Mouse (Mus musculus) limb, embryonic 12.5 days (tissue): ENCODE measurements around the gene Tmpo. TPM values are rescaled to one million over a fixed set of nuclear protein-coding genes. Genes with fewer than 3 reads are reported as not detected.

Experiments
- ATAC-seq: fragments of 200-750 bp; cut with Nextera tagmentation; 2 replicates; pipeline ENCODE4 v1.8.0; 2017; ENCODE audit warnings: low read depth, moderate TSS enrichment; ENCODE audit not compliant: insufficient number of reproducible peaks, insufficient read depth, low FRiP score, low TSS enrichment
- H3K27ac ChIP-seq: fragments of 300-500 bp; sonication (generic); 2 replicates; pipeline ENCODE4 v1.5.1; 2016; ENCODE audit warnings: mild to moderate bottlenecking, moderate library complexity
- H3K27me3 ChIP-seq: fragments of 300-500 bp; sonication (generic); 2 replicates; pipeline ENCODE4 v1.6.1; 2016; ENCODE audit warnings: mild to moderate bottlenecking, moderate library complexity
- H3K36me3 ChIP-seq: fragments of 300-500 bp; sonication (generic); 2 replicates; pipeline ENCODE4 v1.6.1; 2016; ENCODE audit warnings: mild to moderate bottlenecking, moderate library complexity
- H3K4me1 ChIP-seq: fragments of 300-500 bp; sonication (generic); replicated peaks from 2 replicates; pipeline ENCODE4 v1.6.1; 2016
- H3K4me2 ChIP-seq: fragments of 300-500 bp; sonication (generic); 2 replicates; pipeline ENCODE4 v1.6.1; 2016; ENCODE audit warnings: mild to moderate bottlenecking, moderate library complexity
- H3K4me3 ChIP-seq: fragments of 300-500 bp; sonication (generic); replicated peaks from 2 replicates; pipeline ENCODE4 v1.5.1; 2016; ENCODE audit warnings: mild to moderate bottlenecking
- H3K9ac ChIP-seq: fragments of 300-500 bp; sonication (generic); replicated peaks from 2 replicates; pipeline ENCODE4 v1.6.1; 2016; ENCODE audit warnings: mild to moderate bottlenecking, moderate library complexity
- H3K9me3 ChIP-seq: fragments of 300-500 bp; sonication (generic); 2 replicates; pipeline ENCODE4 v1.6.1; 2016; ENCODE audit warnings: mild to moderate bottlenecking, moderate library complexity
- WGBS: fragments of 180-500 bp; shearing (Covaris S2); methylation state at CpG from one replicate; pipeline ENCODE4 v1.1.7; 2016; 5-methylcytosine and 5-hydroxymethylcytosine counted together
- polyA plus RNA-seq: library from polyadenylated mRNA; unstranded; fragments of >200 nt; fragmentation: Nextera tagmentation; extraction: Ambion mirVana; gene quantifications from 2 replicates; pipeline ENCODE4 v1.2.1, GENCODE M21; 2016

Gene Tmpo
- polyA plus RNA-seq, 1 experiment from 2014 or later: 444 TPM

- H3K9ac ChIP-seq: peak overlapping the region; percentile 100
- H3K9me3 ChIP-seq: peaks cover 3% of the 10 kb centered on the region; the same call in 1 of the 2 replicates
- no peaks in the 10 kb centered on the region for H3K27me3 ChIP-seq
- H3K36me3 ChIP-seq: peaks cover 19% of the 10 kb centered on the region
- H3K4me1 ChIP-seq: peaks cover 27% of the 10 kb centered on the region
- H3K4me3 ChIP-seq: peak overlapping the region; percentile 96
- H3K27ac ChIP-seq: peak overlapping the region; percentile 100
- under 1% methylated on average over 49 of the region's 50 CpGs for WGBS
- ATAC-seq: peak; percentile 45; the same call in 1 of the 2 replicates
- H3K4me2 ChIP-seq: peak overlapping the region; percentile 66
These were observed 10.8 kb downstream of the Tmpo start for GRCm38 (mm10) chr10:91170143-91170941.

GRCm38 (mm10) chr10:91169414-91170065 lies 11.6 kb downstream of the Tmpo start:
- H3K4me2 ChIP-seq: peak overlapping the region; percentile 66
- H3K4me3 ChIP-seq: peak overlapping the region; percentile 96
- H3K9me3 ChIP-seq: peaks cover 3% of the 10 kb centered on the region; the same call in 1 of the 2 replicates
- no peak for ATAC-seq
- H3K9ac ChIP-seq: peak overlapping the region; percentile 100
- WGBS: 39% methylated on average over 17 of the region's 17 CpGs
- peaks cover 25% of the 10 kb centered on the region for H3K36me3 ChIP-seq
- no peaks in the 10 kb centered on the region for H3K27me3 ChIP-seq
- peaks cover 27% of the 10 kb centered on the region for H3K4me1 ChIP-seq
- H3K27ac ChIP-seq: peak overlapping the region; percentile 100; the same call in 1 of the 2 replicates

- WGBS: 84% methylated on average over 7 of the region's 7 CpGs
- no peak for ATAC-seq
- 0 out of 2 replicates have a peak overlapping the region, but pooled peaks have one; percentile 4 for H3K4me3 ChIP-seq
- no peaks in the 10 kb centered on the region for H3K27me3 ChIP-seq
- peaks cover 3% of the 10 kb centered on the region; the same call in 1 of the 2 replicates for H3K9me3 ChIP-seq
- no peak overlapping the region for H3K9ac ChIP-seq
- H3K27ac ChIP-seq: 0 out of 2 replicates have a peak overlapping the region, but pooled peaks have one; percentile 41
- peaks cover 27% of the 10 kb centered on the region for H3K4me1 ChIP-seq
- peak overlapping the region; percentile 66 for H3K4me2 ChIP-seq
- peaks cover 44% of the 10 kb centered on the region for H3K36me3 ChIP-seq
These were observed 13.8 kb downstream of the Tmpo start for GRCm38 (mm10) chr10:91167352-91167751.

GRCm38 (mm10) chr10:91166890-91167289 lies 14.2 kb downstream of the Tmpo start:
- Histone ChIP-seq H3K27ac (0 out of 2 replicates have a peak overlapping the region, but pooled peaks have one; percentile 41), H3K4me3 (0 out of 2 replicates have a peak overlapping the region, but pooled peaks have one; percentile 4), H3K9ac (no peak overlapping the region), H3K4me2 (peak overlapping the region; percentile 66), H3K4me1 (peaks cover 27% of the 10 kb centered on the region), H3K36me3 (peaks cover 48% of the 10 kb centered on the region), H3K9me3 (peaks cover 3% of the 10 kb centered on the region; the same call in 1 of the 2 replicates), H3K27me3 (no peaks in the 10 kb centered on the region)
- WGBS: 59% methylated on average over 5 of the region's 5 CpGs
- ATAC-seq: no peak

- no peaks in the 10 kb centered on the region for H3K27me3 ChIP-seq
- H3K9me3 ChIP-seq: peaks cover 3% of the 10 kb centered on the region; the same call in 1 of the 2 replicates
- H3K4me2 ChIP-seq: no peak overlapping the region
- peaks cover 27% of the 10 kb centered on the region for H3K4me1 ChIP-seq
- ATAC-seq: no peak
- no peak overlapping the region for H3K9ac ChIP-seq
- no peak overlapping the region for H3K27ac ChIP-seq
- no peak overlapping the region for H3K4me3 ChIP-seq
- peaks cover 59% of the 10 kb centered on the region for H3K36me3 ChIP-seq
These were observed 15.3 kb downstream of the Tmpo start for GRCm38 (mm10) chr10:91165850-91166249.

GRCm38 (mm10) chr10:91164491-91164890 lies 16.6 kb downstream of the Tmpo start:
- no peak overlapping the region for H3K4me3 ChIP-seq
- peaks cover 26% of the 10 kb centered on the region for H3K4me1 ChIP-seq
- H3K27ac ChIP-seq: no peak overlapping the region
- H3K36me3 ChIP-seq: peaks cover 67% of the 10 kb centered on the region
- no peak overlapping the region for H3K4me2 ChIP-seq
- 86% methylated on average over 3 of the region's 3 CpGs for WGBS
- H3K9me3 ChIP-seq: peaks cover 3% of the 10 kb centered on the region; the same call in 1 of the 2 replicates
- H3K9ac ChIP-seq: no peak overlapping the region
- no peaks in the 10 kb centered on the region for H3K27me3 ChIP-seq
- ATAC-seq: no peak

- Histone ChIP-seq H3K4me1 (peaks cover 8% of the 10 kb centered on the region), H3K27ac (no peak overlapping the region), H3K9ac (no peak overlapping the region), H3K36me3 (peaks cover 77% of the 10 kb centered on the region), H3K4me3 (no peak overlapping the region), H3K4me2 (no peak overlapping the region), H3K27me3 (no peaks in the 10 kb centered on the region), H3K9me3 (peaks cover 3% of the 10 kb centered on the region; the same call in 1 of the 2 replicates)
- ATAC-seq: no peak
- 92% methylated on average over 15 of the region's 15 CpGs for WGBS
These were observed 18.5 kb downstream of the Tmpo start for GRCm38 (mm10) chr10:91162511-91163163.

GRCm38 (mm10) chr10:91162077-91162476 lies 19.0 kb downstream of the Tmpo start:
- Histone ChIP-seq H3K36me3 (peaks cover 81% of the 10 kb centered on the region), H3K9ac (no peak overlapping the region), H3K4me1 (peaks cover 3% of the 10 kb centered on the region), H3K4me3 (no peak overlapping the region), H3K27ac (no peak overlapping the region), H3K27me3 (no peaks in the 10 kb centered on the region), H3K4me2 (no peak overlapping the region), H3K9me3 (peaks cover 2% of the 10 kb centered on the region; the same call in 1 of the 2 replicates)
- 93% methylated on average over 11 of the region's 11 CpGs for WGBS
- ATAC-seq: no peak

- Histone ChIP-seq H3K9me3 (no peaks in the 10 kb centered on the region), H3K4me2 (no peak overlapping the region), H3K4me3 (no peak overlapping the region), H3K27me3 (no peaks in the 10 kb centered on the region), H3K27ac (no peak overlapping the region), H3K36me3 (peaks cover 88% of the 10 kb centered on the region), H3K9ac (no peak overlapping the region), H3K4me1 (no peaks in the 10 kb centered on the region)
- WGBS: 96% methylated on average over 5 of the region's 5 CpGs
- no peak for ATAC-seq
These were observed 20.1 kb downstream of the Tmpo start for GRCm38 (mm10) chr10:91161006-91161405.

GRCm38 (mm10) chr10:91158442-91158841 lies 22.7 kb downstream of the Tmpo start:
- H3K4me1 ChIP-seq: no peaks in the 10 kb centered on the region

GRCm38 (mm10) chr10:91156338-91156737 lies 24.8 kb downstream of the Tmpo start:
- Histone ChIP-seq H3K4me1 (no peaks in the 10 kb centered on the region), H3K36me3 (peaks cover 90% of the 10 kb centered on the region), H3K9ac (no peak overlapping the region), H3K4me3 (no peak overlapping the region), H3K4me2 (no peak overlapping the region), H3K27me3 (no peaks in the 10 kb centered on the region), H3K27ac (no peak overlapping the region), H3K9me3 (no peaks in the 10 kb centered on the region)
- WGBS: 85% methylated on average over 6 of the region's 6 CpGs
- ATAC-seq: no peak

More at GRCm38 (mm10) chr10:91158442-91158841, 22.7 kb downstream of the Tmpo start:
- Histone ChIP-seq H3K4me2 (no peak overlapping the region), H3K27ac (no peak overlapping the region), H3K27me3 (no peaks in the 10 kb centered on the region), H3K9ac (no peak overlapping the region), H3K4me3 (no peak overlapping the region), H3K36me3 (peaks cover 92% of the 10 kb centered on the region), H3K9me3 (no peaks in the 10 kb centered on the region)
- 87% methylated on average over 8 of the region's 8 CpGs for WGBS
- ATAC-seq: no peak
